Mouse (Mus musculus) kidney, embryonic 15.5 days (tissue): ENCODE measurements around the gene Icmt. TPM values are rescaled to one million over a fixed set of nuclear protein-coding genes. Genes with fewer than 3 reads are reported as not detected.

Experiments
- ATAC-seq: fragments of 200-750 bp; cut with Nextera tagmentation; replicated peaks from 2 replicates; pipeline ENCODE4 v1.8.0; 2017; ENCODE audit warnings: moderate TSS enrichment; ENCODE audit not compliant: low FRiP score
- H3K27ac ChIP-seq: fragments of 300-500 bp; sonication (generic); 2 replicates; pipeline ENCODE4 v1.5.1; 2015; ENCODE audit warnings: mild to moderate bottlenecking, inconsistent platforms
- H3K27me3 ChIP-seq: fragments of 300-500 bp; sonication (generic); 2 replicates; pipeline ENCODE4 v1.6.1; 2015; ENCODE audit warnings: inconsistent platforms
- H3K36me3 ChIP-seq: fragments of 300-500 bp; sonication (generic); 2 replicates; pipeline ENCODE4 v1.6.1; 2015; ENCODE audit warnings: inconsistent platforms
- H3K4me1 ChIP-seq: fragments of 300-500 bp; sonication (generic); 2 replicates; pipeline ENCODE4 v1.6.1; 2015; ENCODE audit warnings: inconsistent platforms
- H3K4me2 ChIP-seq: fragments of 300-500 bp; sonication (generic); 2 replicates; pipeline ENCODE4 v1.6.1; 2015; ENCODE audit warnings: moderate library complexity, mild to moderate bottlenecking, inconsistent platforms
- H3K4me3 ChIP-seq: fragments of 300-500 bp; sonication (generic); replicated peaks from 2 replicates; pipeline ENCODE4 v1.5.1; 2015; ENCODE audit warnings: mild to moderate bottlenecking, inconsistent platforms
- H3K9ac ChIP-seq: fragments of 300-500 bp; sonication (generic); 2 replicates; pipeline ENCODE4 v1.6.1; 2015; ENCODE audit warnings: mild to moderate bottlenecking, inconsistent platforms
- H3K9me3 ChIP-seq: fragments of 300-500 bp; sonication (generic); replicated peaks from 2 replicates; pipeline ENCODE4 v1.6.1; 2016; ENCODE audit warnings: inconsistent platforms
- WGBS: fragments of 180-500 bp; shearing (Covaris S2); methylation state at CpG from one replicate; pipeline ENCODE4 v1.1.7; 2015; ENCODE audit warnings: mixed read lengths; 5-methylcytosine and 5-hydroxymethylcytosine counted together
- polyA plus RNA-seq: library from polyadenylated mRNA; unstranded; fragments of >200 nt; fragmentation: Nextera tagmentation; extraction: Ambion mirVana; gene quantifications from 2 replicates; pipeline ENCODE4 v1.2.1, GENCODE M21; 2015

Gene Icmt
- polyA plus RNA-seq, 1 experiment from 2014 or later: 28.7 TPM

DNA sequence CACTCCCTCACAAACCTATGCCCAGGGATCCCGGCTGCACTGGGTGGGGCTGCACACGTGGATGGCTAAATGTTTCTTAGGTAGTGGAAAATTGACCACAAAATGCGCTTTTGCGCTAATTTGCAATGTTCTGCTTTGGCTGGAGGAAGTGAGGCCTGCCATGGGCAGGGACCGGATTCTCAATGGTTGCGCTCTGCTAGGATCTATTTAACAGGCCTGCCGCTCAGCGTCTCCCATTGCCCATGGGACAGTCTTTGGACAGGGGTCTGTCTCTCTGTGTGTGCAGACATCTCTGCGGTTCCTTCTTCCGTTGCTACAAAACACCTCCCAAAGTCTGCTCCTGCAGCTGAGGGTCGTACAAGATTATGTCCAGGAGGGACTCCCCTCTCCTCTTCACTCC is 6.0 kb upstream of the Icmt start:
- H3K9me3 ChIP-seq: no peaks in the 10 kb centered on the region
- no peak overlapping the region for H3K9ac ChIP-seq
- peaks cover 50% of the 10 kb centered on the region for H3K4me1 ChIP-seq
- ATAC-seq: no peak
- no peaks in the 10 kb centered on the region for H3K36me3 ChIP-seq
- no peak overlapping the region for H3K27ac ChIP-seq
- WGBS: 21% methylated on average over 11 of the region's 11 CpGs
- H3K4me3 ChIP-seq: 0 out of 2 replicates have a peak overlapping the region, but pooled peaks have one; percentile 30
- H3K4me2 ChIP-seq: peak overlapping the region; percentile 56
- peaks cover 82% of the 10 kb centered on the region for H3K27me3 ChIP-seq

- Histone ChIP-seq H3K36me3 (no peaks in the 10 kb centered on the region), H3K9me3 (no peaks in the 10 kb centered on the region), H3K4me1 (peaks cover 47% of the 10 kb centered on the region), H3K27me3 (peaks cover 76% of the 10 kb centered on the region), H3K9ac (0 out of 2 replicates have a peak within 1 kb of the TSS, but pooled peaks have one; percentile 10), H3K4me2 (peak within 1 kb of the TSS; percentile 56), H3K4me3 (peak within 1 kb of the TSS; percentile 30), H3K27ac (no peak within 1 kb of the TSS)
- 23% methylated on average over 6 of the region's 6 CpGs for WGBS
- ATAC-seq: no peak
These were observed 5.5 kb upstream of the Icmt start, which contains the start of gene Hes3 for GRCm38 (mm10) chr4:152291562-152291961. Hes3 (minus strand) TSS chr4:152291662.

GRCm38 (mm10) chr4:152292102-152292765 is 4.8 kb upstream of the Icmt start:
- Histone ChIP-seq H3K4me2 (no peak overlapping the region), H3K27ac (no peak overlapping the region), H3K27me3 (peaks cover 69% of the 10 kb centered on the region), H3K9ac (no peak overlapping the region), H3K4me3 (no peak overlapping the region), H3K4me1 (peaks cover 44% of the 10 kb centered on the region), H3K36me3 (no peaks in the 10 kb centered on the region), H3K9me3 (no peaks in the 10 kb centered on the region)
- 6% methylated on average over 12 of the region's 12 CpGs for WGBS
- ATAC-seq: no peak

DNA sequence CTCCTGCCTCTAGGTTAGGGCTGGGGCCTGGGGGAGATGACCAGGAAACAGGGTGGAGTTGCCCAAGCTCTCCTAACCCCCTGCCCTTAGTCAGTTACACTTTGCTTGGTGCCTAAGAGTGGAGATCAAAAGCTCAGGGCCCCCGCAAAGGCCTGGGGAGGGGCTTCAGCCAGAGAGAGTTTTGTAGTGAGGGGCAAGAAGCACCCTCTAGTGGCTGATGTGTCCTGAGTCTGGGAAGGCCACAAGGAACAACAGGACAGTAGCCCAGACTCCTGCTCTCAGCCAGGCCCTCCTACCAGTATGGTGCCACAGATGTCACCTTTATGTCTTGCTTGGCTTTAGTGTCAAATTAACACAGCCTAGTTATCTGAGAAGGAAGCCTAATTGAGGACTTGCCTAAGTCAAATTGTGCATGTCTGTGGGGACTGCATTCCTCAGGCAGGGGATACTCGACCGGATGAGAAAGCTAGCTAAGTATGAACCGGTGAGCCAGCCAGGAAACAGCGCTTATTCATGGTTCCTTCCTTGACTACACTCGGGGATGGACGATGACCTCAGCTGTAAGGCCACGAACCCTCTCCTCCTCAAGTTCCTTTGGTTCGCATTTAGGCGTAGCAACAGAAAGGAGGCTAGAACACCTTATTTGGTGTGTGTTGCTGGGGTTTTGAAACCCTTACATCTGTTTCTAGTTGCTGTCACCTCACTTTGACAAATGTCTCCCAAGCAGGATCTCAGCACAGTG is 2.7 kb upstream of the Icmt start:
- H3K9me3 ChIP-seq: no peaks in the 10 kb centered on the region
- no peak overlapping the region for H3K4me3 ChIP-seq
- peak overlapping the region; percentile 76 for H3K27ac ChIP-seq
- H3K4me1 ChIP-seq: peaks cover 60% of the 10 kb centered on the region
- H3K36me3 ChIP-seq: peaks cover under 1% of the 10 kb centered on the region; the same call in 1 of the 2 replicates
- WGBS: 41% methylated on average over 10 of the region's 10 CpGs
- H3K9ac ChIP-seq: no peak overlapping the region
- ATAC-seq: no peak
- no peak overlapping the region for H3K4me2 ChIP-seq
- H3K27me3 ChIP-seq: peaks cover 53% of the 10 kb centered on the region

GRCm38 (mm10) chr4:152295916-152296315 is 1.1 kb upstream of the Icmt start:
- H3K4me1 ChIP-seq: peaks cover 61% of the 10 kb centered on the region
- no peaks in the 10 kb centered on the region for H3K9me3 ChIP-seq
- H3K27me3 ChIP-seq: peaks cover 38% of the 10 kb centered on the region
- peaks cover 16% of the 10 kb centered on the region for H3K36me3 ChIP-seq
- WGBS: 34% methylated on average over 4 of the region's 4 CpGs
- peak overlapping the region; percentile 76 for H3K27ac ChIP-seq
- 0 out of 2 replicates have a peak overlapping the region, but pooled peaks have one; percentile 0 for H3K4me3 ChIP-seq
- H3K4me2 ChIP-seq: peak overlapping the region; percentile 19; the same call in 1 of the 2 replicates
- ATAC-seq: no peak
- no peak overlapping the region for H3K9ac ChIP-seq

DNA sequence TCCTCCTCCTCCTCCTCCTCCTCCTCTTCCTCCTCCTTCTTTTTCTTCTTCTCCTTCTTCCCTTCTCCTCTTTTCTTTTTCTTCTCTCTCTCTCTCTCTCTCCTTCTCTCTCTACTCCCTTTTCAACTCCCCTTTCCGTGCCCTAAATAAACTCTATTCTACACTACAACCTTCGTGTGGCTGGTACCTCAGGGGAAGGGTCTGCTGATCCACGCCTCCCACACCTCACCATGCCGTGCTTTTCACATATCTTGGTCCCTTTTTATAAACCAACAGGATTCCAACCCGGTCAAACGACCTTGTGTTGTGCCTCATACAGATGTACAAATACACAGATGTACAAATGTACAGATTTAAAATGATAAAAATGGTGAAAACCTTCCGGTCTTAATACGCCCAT is 656 bp upstream of the Icmt start:
- Histone ChIP-seq H3K4me3 (peak overlapping the region; percentile 95), H3K9ac (peak overlapping the region; percentile 51), H3K9me3 (no peaks in the 10 kb centered on the region), H3K27me3 (peaks cover 34% of the 10 kb centered on the region), H3K4me2 (peak overlapping the region; percentile 67), H3K36me3 (peaks cover 20% of the 10 kb centered on the region), H3K4me1 (peaks cover 65% of the 10 kb centered on the region), H3K27ac (peak overlapping the region; percentile 76)
- WGBS: 9% methylated on average over 8 of the region's 8 CpGs
- ATAC-seq: no peak

DNA sequence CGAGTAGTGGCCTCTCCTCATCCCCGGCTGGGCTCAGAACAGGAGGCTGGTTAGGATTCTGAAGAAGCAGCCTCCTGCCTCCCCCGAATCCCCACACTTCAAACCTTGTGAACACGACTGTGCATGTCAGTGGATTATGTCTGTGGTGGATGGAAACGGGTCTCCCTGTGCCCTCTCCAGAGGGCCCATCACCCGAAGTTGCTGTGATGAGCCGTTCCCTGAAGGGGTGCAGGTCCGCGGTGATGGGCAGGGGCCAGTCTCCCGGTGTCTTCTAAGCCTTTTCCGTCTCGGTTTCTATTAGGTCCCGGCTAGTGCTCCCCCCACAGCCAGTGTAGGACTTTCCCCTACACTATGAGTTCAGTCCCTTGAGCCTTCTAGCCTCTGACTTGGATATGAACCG is 1.8 kb downstream of the Icmt start:
- H3K4me1 ChIP-seq: peaks cover 62% of the 10 kb centered on the region
- no peaks in the 10 kb centered on the region for H3K9me3 ChIP-seq
- ATAC-seq: no peak
- peaks cover 9% of the 10 kb centered on the region for H3K27me3 ChIP-seq
- 85% methylated on average over 14 of the region's 14 CpGs for WGBS
- peaks cover 44% of the 10 kb centered on the region for H3K36me3 ChIP-seq
- H3K27ac ChIP-seq: no peak overlapping the region
- H3K4me3 ChIP-seq: peak overlapping the region; percentile 95; the same call in 1 of the 2 replicates
- H3K9ac ChIP-seq: peak overlapping the region; percentile 31
- H3K4me2 ChIP-seq: peak overlapping the region; percentile 93

GRCm38 (mm10) chr4:152300375-152300774 is 3.3 kb downstream of the Icmt start:
- ATAC-seq: no peak
- 95% methylated on average over 8 of the region's 8 CpGs for WGBS
- peaks cover 60% of the 10 kb centered on the region for H3K36me3 ChIP-seq

DNA sequence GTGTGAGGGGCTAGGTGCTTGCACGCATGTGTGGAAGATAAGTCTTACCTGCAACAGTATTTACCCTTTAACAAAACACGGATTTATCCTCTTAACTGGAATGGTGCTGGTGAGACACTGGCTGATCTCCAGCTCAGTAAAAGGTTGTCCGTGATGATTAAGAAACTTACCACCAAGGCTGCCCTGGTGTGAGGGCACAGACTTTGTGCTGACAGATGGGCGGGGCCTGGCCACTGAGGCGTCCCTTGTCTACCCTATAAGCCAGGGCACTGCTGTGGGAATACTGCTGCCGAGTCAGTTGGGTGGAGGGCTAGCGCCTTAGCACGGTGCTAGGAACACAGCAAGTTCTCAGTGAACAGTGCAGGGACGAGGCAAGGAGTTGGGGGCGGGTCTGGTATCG is 5.0 kb downstream of the Icmt start:
- WGBS: 67% methylated on average over 11 of the region's 11 CpGs

More at GRCm38 (mm10) chr4:152300375-152300774, 3.3 kb downstream of the Icmt start:
- no peak overlapping the region for H3K4me3 ChIP-seq
- H3K27ac ChIP-seq: 0 out of 2 replicates have a peak overlapping the region, but pooled peaks have one; percentile 24
- H3K4me1 ChIP-seq: peaks cover 55% of the 10 kb centered on the region
- H3K27me3 ChIP-seq: no peaks in the 10 kb centered on the region
- H3K9me3 ChIP-seq: no peaks in the 10 kb centered on the region
- H3K9ac ChIP-seq: no peak overlapping the region
- H3K4me2 ChIP-seq: no peak overlapping the region

DNA sequence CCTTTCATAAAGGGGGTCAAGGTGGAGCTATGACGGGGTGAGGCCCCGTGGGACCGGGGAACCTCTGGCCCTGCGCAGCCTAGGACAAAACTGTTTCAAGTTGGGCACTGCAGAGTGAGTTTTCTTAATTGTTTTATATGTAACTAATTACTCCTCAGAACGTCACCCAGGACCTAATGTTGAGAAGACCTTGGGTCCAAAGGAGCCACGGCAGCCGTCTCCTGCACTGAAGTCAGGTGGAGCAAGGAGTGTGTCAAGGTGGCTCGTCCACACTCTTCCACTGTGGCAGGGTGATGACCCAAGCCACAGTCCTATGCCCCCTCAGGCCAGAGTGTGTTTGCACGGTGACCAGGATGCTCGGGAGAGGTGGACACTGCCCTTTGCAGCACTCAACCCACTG is 6.1 kb downstream of the Icmt start:
- H3K4me2 ChIP-seq: no peak overlapping the region
- 73% methylated on average over 10 of the region's 10 CpGs for WGBS
- no peak overlapping the region for H3K9ac ChIP-seq
- H3K27me3 ChIP-seq: no peaks in the 10 kb centered on the region
- no peaks in the 10 kb centered on the region for H3K9me3 ChIP-seq
- ATAC-seq: no peak; the same call in 1 of the 2 replicates
- H3K4me3 ChIP-seq: no peak overlapping the region
- H3K27ac ChIP-seq: no peak overlapping the region
- peaks cover 40% of the 10 kb centered on the region for H3K4me1 ChIP-seq
- H3K36me3 ChIP-seq: peaks cover 69% of the 10 kb centered on the region

More for the DNA sequence above, 5.0 kb downstream of the Icmt start:
- H3K27me3 ChIP-seq: no peaks in the 10 kb centered on the region
- H3K4me3 ChIP-seq: no peak overlapping the region
- H3K9ac ChIP-seq: no peak overlapping the region
- peaks cover 61% of the 10 kb centered on the region for H3K36me3 ChIP-seq
- H3K4me1 ChIP-seq: peaks cover 44% of the 10 kb centered on the region
- no peak for ATAC-seq
- H3K27ac ChIP-seq: no peak overlapping the region
- H3K4me2 ChIP-seq: no peak overlapping the region
- H3K9me3 ChIP-seq: no peaks in the 10 kb centered on the region

- Histone ChIP-seq H3K4me2 (no peak overlapping the region), H3K4me3 (no peak overlapping the region), H3K27ac (no peak overlapping the region), H3K4me1 (peaks cover 26% of the 10 kb centered on the region), H3K9ac (no peak overlapping the region), H3K9me3 (no peaks in the 10 kb centered on the region), H3K27me3 (0 out of 2 replicates have a peak, but pooled peaks cover 4% of the 10 kb centered on the region), H3K36me3 (peaks cover 72% of the 10 kb centered on the region)
- WGBS: 93% methylated on average over 6 of the region's 6 CpGs
- no peak for ATAC-seq
These were observed 7.7 kb downstream of the Icmt start for GRCm38 (mm10) chr4:152304685-152305084.

GRCm38 (mm10) chr4:152305991-152306390 is 9.0 kb downstream of the Icmt start:
- H3K9me3 ChIP-seq: no peaks in the 10 kb centered on the region
- H3K27me3 ChIP-seq: peaks cover 14% of the 10 kb centered on the region
- WGBS: 59% methylated on average over 6 of the region's 6 CpGs
- ATAC-seq: no peak
- peaks cover 16% of the 10 kb centered on the region for H3K4me1 ChIP-seq
- H3K27ac ChIP-seq: no peak overlapping the region
- H3K4me2 ChIP-seq: no peak overlapping the region
- H3K4me3 ChIP-seq: no peak overlapping the region
- H3K9ac ChIP-seq: no peak overlapping the region
- H3K36me3 ChIP-seq: peaks cover 59% of the 10 kb centered on the region
